Mouse (Mus musculus): ENCODE measurements around the gene Hdac11. TPM values are rescaled to one million over a fixed set of nuclear protein-coding genes. Genes with fewer than 3 reads are reported as not detected.
A peak's percentile ranks its signal among the peaks of the same experiment; 100 is the strongest.
"Not testable (repeated sequence)": the region's sequence is repeated elsewhere in the genome, so short reads cannot be mapped to it uniquely, and the experiment has no call there.

Gene Hdac11
- polyA plus RNA-seq, 1 experiment from 2014 or later, result 7.2 TPM

- DNase-seq (ENCODE audit: low spot score), result no peak
- Histone ChIP-seq H3K27ac (ENCODE audit: low read depth, low read length) (no peak overlapping the region), H3K9me3 (ENCODE audit: control insufficient read depth, low read length) (no peaks in the 10 kb centered on the region), H3K27me3 (replicated peaks; ENCODE audit: control insufficient read depth, insufficient read depth, low read length) (peaks cover 10% of the 10 kb centered on the region), H3K36me3 (ENCODE audit: control insufficient read depth, insufficient read depth, low read length) (no peaks in the 10 kb centered on the region), H3K4me3 (ENCODE audit: low read depth, low read length) (no peak overlapping the region), H3K4me2 (no peak overlapping the region), H3K9ac (ENCODE audit: low read depth, low read length) (no peak overlapping the region), H3K4me1 (replicated peaks; ENCODE audit: control insufficient read depth, insufficient read depth, low read length) (no peaks in the 10 kb centered on the region; the same call in 1 of the 2 replicates)
- no peak for ATAC-seq (replicated peaks; ENCODE audit: low FRiP score)
- 59% methylated on average over 5 of the region's 5 CpGs for WGBS
Observed at GRCm38 (mm10) chr6:91205791-91206190, 49.3 kb downstream of the Hdac11 start.

GRCm38 (mm10) chr6:91207491-91207890, 51.0 kb downstream of the Hdac11 start:
- 56% methylated on average over 3 of the region's 3 CpGs for WGBS
- H3K9ac ChIP-seq (ENCODE audit: low read depth, low read length), result no peak overlapping the region
- no peaks in the 10 kb centered on the region; the same call in 1 of the 2 replicates for H3K4me1 ChIP-seq (replicated peaks; ENCODE audit: control insufficient read depth, insufficient read depth, low read length)
- no peaks in the 10 kb centered on the region for H3K9me3 ChIP-seq (ENCODE audit: control insufficient read depth, low read length)
- H3K4me3 ChIP-seq (ENCODE audit: low read depth, low read length), result no peak overlapping the region
- no peak overlapping the region for H3K4me2 ChIP-seq
- no peak overlapping the region for H3K27ac ChIP-seq (ENCODE audit: low read depth, low read length)
- ATAC-seq (replicated peaks; ENCODE audit: low FRiP score) (no peak), DNase-seq (ENCODE audit: low spot score) (no peak)
- no peaks in the 10 kb centered on the region for H3K36me3 ChIP-seq (ENCODE audit: control insufficient read depth, insufficient read depth, low read length)
- H3K27me3 ChIP-seq (replicated peaks; ENCODE audit: control insufficient read depth, insufficient read depth, low read length), result peaks cover 24% of the 10 kb centered on the region

- 12% methylated on average over 2 of the region's 2 CpGs for WGBS
- H3K36me3 ChIP-seq (ENCODE audit: control insufficient read depth, insufficient read depth, low read length), result no peaks in the 10 kb centered on the region
- ATAC-seq (replicated peaks; ENCODE audit: low FRiP score), result no peak
- H3K4me2 ChIP-seq, result no peak overlapping the region
- H3K4me3 ChIP-seq (ENCODE audit: low read depth, low read length), result no peak overlapping the region
- peaks cover 2% of the 10 kb centered on the region; the same call in 1 of the 2 replicates for H3K4me1 ChIP-seq (replicated peaks; ENCODE audit: control insufficient read depth, insufficient read depth, low read length)
- DNase-seq (ENCODE audit: low spot score), result no peak
- H3K9me3 ChIP-seq (ENCODE audit: control insufficient read depth, low read length), result no peaks in the 10 kb centered on the region
- H3K9ac ChIP-seq (ENCODE audit: low read depth, low read length), result no peak overlapping the region
- peaks cover 38% of the 10 kb centered on the region for H3K27me3 ChIP-seq (replicated peaks; ENCODE audit: control insufficient read depth, insufficient read depth, low read length)
- H3K27ac ChIP-seq (ENCODE audit: low read depth, low read length), result 0 out of 2 replicates have a peak overlapping the region, but pooled peaks have one; percentile 13
Observed at GRCm38 (mm10) chr6:91209780-91210179, 53.3 kb downstream of the Hdac11 start.

GRCm38 (mm10) chr6:91210852-91211251, 54.4 kb downstream of the Hdac11 start:
- H3K4me3 ChIP-seq (ENCODE audit: low read depth, low read length), result no peak overlapping the region
- H3K4me1 ChIP-seq (replicated peaks; ENCODE audit: control insufficient read depth, insufficient read depth, low read length), result peaks cover 2% of the 10 kb centered on the region; the same call in 1 of the 2 replicates
- no peak overlapping the region for H3K9ac ChIP-seq (ENCODE audit: low read depth, low read length)
- 21% methylated on average over 3 of the region's 3 CpGs for WGBS
- H3K4me2 ChIP-seq, result no peak overlapping the region
- no peaks in the 10 kb centered on the region for H3K36me3 ChIP-seq (ENCODE audit: control insufficient read depth, insufficient read depth, low read length)
- no peaks in the 10 kb centered on the region for H3K9me3 ChIP-seq (ENCODE audit: control insufficient read depth, low read length)
- DNase-seq (ENCODE audit: low spot score) (no peak), ATAC-seq (replicated peaks; ENCODE audit: low FRiP score) (no peak)
- peak overlapping the region; percentile 32; the same call in 1 of the 2 replicates for H3K27ac ChIP-seq (ENCODE audit: low read depth, low read length)
- H3K27me3 ChIP-seq (replicated peaks; ENCODE audit: control insufficient read depth, insufficient read depth, low read length), result peaks cover 38% of the 10 kb centered on the region

GRCm38 (mm10) chr6:91212155-91212554, 55.7 kb downstream of the Hdac11 start, which contains the start of gene Fbln2:
Gene Fbln2, plus strand, starts transcription at chr6:91212455.
- not testable (repeated sequence) for ATAC-seq (replicated peaks; ENCODE audit: low FRiP score); DNase-seq (ENCODE audit: low spot score); H3K4me1 ChIP-seq (replicated peaks; ENCODE audit: control insufficient read depth, insufficient read depth, low read length); H3K27ac ChIP-seq (ENCODE audit: low read depth, low read length); H3K36me3 ChIP-seq (ENCODE audit: control insufficient read depth, insufficient read depth, low read length); H3K9me3 ChIP-seq (ENCODE audit: control insufficient read depth, low read length)
- Histone ChIP-seq H3K27me3 (replicated peaks; ENCODE audit: control insufficient read depth, insufficient read depth, low read length) (peaks cover 41% of the 10 kb centered on the region), H3K4me2 (peak within 1 kb of the TSS; percentile 63), H3K9ac (ENCODE audit: low read depth, low read length) (peak within 1 kb of the TSS; percentile 55), H3K4me3 (ENCODE audit: low read depth, low read length) (peak within 1 kb of the TSS; percentile 42)

- H3K4me2 ChIP-seq, result peak overlapping the region; percentile 63
- H3K4me3 ChIP-seq (ENCODE audit: low read depth, low read length), result peak overlapping the region; percentile 42
- ATAC-seq (replicated peaks; ENCODE audit: low FRiP score) (peak; percentile 73), DNase-seq (ENCODE audit: low spot score) (peak; percentile 66)
- no peak overlapping the region for H3K27ac ChIP-seq (ENCODE audit: low read depth, low read length)
- no peaks in the 10 kb centered on the region for H3K9me3 ChIP-seq (ENCODE audit: control insufficient read depth, low read length)
- H3K27me3 ChIP-seq (replicated peaks; ENCODE audit: control insufficient read depth, insufficient read depth, low read length), result peaks cover 41% of the 10 kb centered on the region
- H3K4me1 ChIP-seq (replicated peaks; ENCODE audit: control insufficient read depth, insufficient read depth, low read length), result peaks cover 2% of the 10 kb centered on the region; the same call in 1 of the 2 replicates
- no peaks in the 10 kb centered on the region for H3K36me3 ChIP-seq (ENCODE audit: control insufficient read depth, insufficient read depth, low read length)
- WGBS, result 2% methylated on average over 29 of the region's 29 CpGs
- H3K9ac ChIP-seq (ENCODE audit: low read depth, low read length), result peak overlapping the region; percentile 55
Observed at GRCm38 (mm10) chr6:91212571-91212970, 56.1 kb downstream of the Hdac11 start.

- Histone ChIP-seq H3K36me3 (ENCODE audit: control insufficient read depth, insufficient read depth, low read length) (no peaks in the 10 kb centered on the region), H3K4me2 (peak overlapping the region; percentile 63), H3K9ac (ENCODE audit: low read depth, low read length) (0 out of 2 replicates have a peak overlapping the region, but pooled peaks have one; percentile 55), H3K27me3 (replicated peaks; ENCODE audit: control insufficient read depth, insufficient read depth, low read length) (peaks cover 41% of the 10 kb centered on the region), H3K4me1 (replicated peaks; ENCODE audit: control insufficient read depth, insufficient read depth, low read length) (peaks cover 2% of the 10 kb centered on the region; the same call in 1 of the 2 replicates), H3K4me3 (ENCODE audit: low read depth, low read length) (peak overlapping the region; percentile 42; the same call in 1 of the 2 replicates), H3K9me3 (ENCODE audit: control insufficient read depth, low read length) (no peaks in the 10 kb centered on the region), H3K27ac (ENCODE audit: low read depth, low read length) (no peak overlapping the region)
- 60% methylated on average over 21 of the region's 21 CpGs for WGBS
- DNase-seq (ENCODE audit: low spot score) (no peak), ATAC-seq (replicated peaks; ENCODE audit: low FRiP score) (no peak)
Observed at GRCm38 (mm10) chr6:91213287-91214218, 57.1 kb downstream of the Hdac11 start.

GRCm38 (mm10) chr6:91215454-91215853, 59.0 kb downstream of the Hdac11 start:
- 50% methylated on average over 1 of the region's 1 CpGs for WGBS
- no peak for ATAC-seq (replicated peaks; ENCODE audit: low FRiP score)

More at GRCm38 (mm10) chr6:91215454-91215853, 59.0 kb downstream of the Hdac11 start:
- Histone ChIP-seq H3K4me2 (no peak overlapping the region), H3K9me3 (ENCODE audit: control insufficient read depth, low read length) (no peaks in the 10 kb centered on the region), H3K27me3 (replicated peaks; ENCODE audit: control insufficient read depth, insufficient read depth, low read length) (peaks cover 34% of the 10 kb centered on the region), H3K4me1 (replicated peaks; ENCODE audit: control insufficient read depth, insufficient read depth, low read length) (peaks cover 2% of the 10 kb centered on the region; the same call in 1 of the 2 replicates), H3K27ac (ENCODE audit: low read depth, low read length) (no peak overlapping the region), H3K4me3 (ENCODE audit: low read depth, low read length) (no peak overlapping the region), H3K36me3 (ENCODE audit: control insufficient read depth, insufficient read depth, low read length) (no peaks in the 10 kb centered on the region), H3K9ac (ENCODE audit: low read depth, low read length) (no peak overlapping the region)
- no peak for DNase-seq (ENCODE audit: low spot score)
